Mouse (Mus musculus): Measurements from ENCODE around the gene Rab30.
A peak's percentile ranks its signal among the peaks of the same experiment; 100 is the strongest.
"Not testable (repeated sequence)": the region's sequence is repeated elsewhere in the genome, so short reads cannot be mapped to it uniquely, and the experiment has no call there.

Gene Rab30

DNA sequence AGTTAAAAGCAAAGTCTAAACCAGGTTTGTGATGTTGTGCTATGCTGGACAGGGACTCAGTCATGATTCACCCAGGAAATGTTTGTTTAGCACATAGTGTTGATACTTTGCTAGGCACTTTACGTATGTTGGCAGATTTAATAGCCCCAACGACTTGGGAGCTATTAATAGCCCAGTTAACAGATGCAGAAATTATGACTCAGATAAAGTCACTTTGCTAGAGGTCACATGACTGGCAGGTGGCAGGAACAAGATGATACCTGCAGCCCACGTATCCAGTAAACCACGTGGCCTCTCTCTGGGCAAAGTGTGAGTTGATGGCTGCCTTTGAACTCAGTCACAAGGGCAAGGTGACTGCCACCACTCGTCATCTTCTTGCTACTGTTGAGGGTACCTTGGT, 16.7 kb downstream of the Rab30 start:
- DNase-seq = no peak

DNA sequence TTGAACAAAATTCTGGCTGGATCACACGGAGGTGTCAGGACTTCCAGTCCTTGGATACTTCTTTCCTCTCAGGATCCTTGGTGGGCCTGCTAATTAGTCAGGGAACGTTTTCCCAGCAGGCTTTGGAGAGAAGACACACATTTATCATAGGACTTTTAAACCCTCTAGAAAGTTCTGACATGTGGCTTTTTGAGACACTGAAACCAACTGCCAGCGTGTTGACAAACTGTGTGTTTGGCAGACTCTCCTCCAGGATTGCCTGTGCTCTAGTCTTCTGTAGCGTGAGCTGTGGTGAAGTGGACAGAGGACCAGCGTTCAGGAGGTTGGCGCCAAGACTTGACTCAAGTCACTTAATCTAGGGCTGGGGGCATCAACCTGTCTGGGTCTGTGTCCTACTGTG, 19.2 kb downstream of the Rab30 start:
- DNase-seq = no peak

- DNase-seq = no peak
Observed at GRCm38 (mm10) chr7:92761161-92761560, 19.8 kb downstream of the Rab30 start.

DNA sequence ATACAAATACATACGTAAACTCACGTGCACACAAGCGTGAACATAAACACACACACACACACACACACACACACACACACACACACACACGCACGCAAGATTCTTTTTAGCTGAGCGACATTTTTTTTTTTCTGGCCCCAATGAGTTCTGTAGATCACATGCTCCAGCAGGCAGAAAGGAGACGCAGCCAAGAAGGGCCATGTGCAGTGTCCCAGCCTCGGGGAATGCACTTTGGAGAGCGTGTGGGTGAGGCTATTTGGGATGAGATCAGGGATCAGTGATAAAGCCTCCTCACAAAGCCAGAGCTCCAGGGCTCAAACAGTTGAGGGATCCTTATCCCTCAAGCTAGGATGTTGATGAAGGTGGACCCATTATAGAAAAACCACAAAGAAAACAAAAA, 24.0 kb downstream of the Rab30 start:
- DNase-seq = no peak

DNA sequence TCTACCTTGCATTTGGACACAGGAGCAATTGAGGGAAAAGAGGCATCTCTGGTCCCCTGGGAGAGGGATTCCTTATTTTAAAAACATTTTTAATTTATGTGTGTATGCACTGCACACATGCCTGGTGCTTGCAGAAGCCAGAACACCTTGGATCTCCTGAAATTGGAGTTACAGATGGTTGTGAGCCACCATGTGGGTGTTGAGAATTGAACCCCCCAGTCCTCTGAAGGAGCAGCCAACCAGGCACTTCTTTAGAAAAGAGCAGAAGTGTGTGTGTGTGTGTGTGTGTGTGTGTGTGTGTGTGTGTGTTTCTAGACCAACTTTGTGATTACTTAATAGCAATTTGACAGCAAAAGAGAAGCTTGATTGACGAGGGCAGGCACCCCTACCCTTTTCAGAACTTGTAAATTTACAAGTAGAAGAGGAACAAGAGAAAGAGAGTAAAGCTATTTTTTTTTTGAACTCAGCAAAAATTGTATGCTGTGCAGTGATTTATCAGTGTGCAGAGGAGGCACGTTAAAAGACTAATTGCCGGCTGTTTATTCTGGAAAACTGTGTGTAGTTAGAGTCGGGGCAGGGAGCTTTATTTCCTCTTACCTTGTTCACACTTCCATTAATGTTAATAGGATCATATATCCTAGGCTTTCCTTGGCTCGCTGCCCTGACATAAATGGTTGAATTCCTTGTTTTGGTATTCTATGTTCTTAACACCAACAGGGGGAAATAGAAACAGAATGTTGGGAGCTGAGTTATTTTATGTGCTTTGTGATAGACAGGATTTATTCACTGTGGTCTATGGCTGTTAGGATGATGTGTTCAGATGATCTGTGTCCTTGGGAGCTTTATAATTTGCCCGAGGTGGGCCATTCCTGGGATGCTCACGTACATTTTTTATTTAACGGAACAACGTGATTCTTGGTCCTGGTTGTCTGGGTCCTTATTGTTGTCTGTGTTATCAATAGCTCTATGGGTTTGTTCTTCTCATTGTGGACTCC, 25.0 kb downstream of the Rab30 start:
- no peak for DNase-seq

- DNase-seq = not testable (repeated sequence)
Observed at GRCm38 (mm10) chr7:92768116-92768515, 26.7 kb downstream of the Rab30 start.

- DNase-seq = no peak
Observed at GRCm38 (mm10) chr7:92768859-92769258, 27.5 kb downstream of the Rab30 start.

DNA sequence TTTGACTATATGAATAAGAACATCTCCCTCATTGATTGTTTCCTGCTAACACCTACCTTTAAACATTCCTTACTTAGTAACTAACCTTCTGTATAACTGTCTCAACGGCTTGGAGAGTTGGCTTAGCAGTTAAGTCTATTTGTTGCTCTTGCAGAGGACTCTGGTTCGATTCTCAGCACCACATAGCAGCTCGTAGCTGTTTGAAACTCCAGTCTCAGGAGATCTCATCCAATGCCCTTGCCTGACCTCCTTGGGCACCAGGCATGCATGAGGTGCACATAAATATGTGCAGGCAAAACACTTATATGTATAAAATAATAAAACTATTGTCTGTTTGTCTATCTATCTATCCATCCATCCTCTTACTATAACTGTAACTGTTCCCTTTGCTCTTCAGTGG, 31.6 kb downstream of the Rab30 start:
- DNase-seq = no peak

- no peak for DNase-seq
Observed at GRCm38 (mm10) chr7:92773596-92773995, 32.2 kb downstream of the Rab30 start.

DNA sequence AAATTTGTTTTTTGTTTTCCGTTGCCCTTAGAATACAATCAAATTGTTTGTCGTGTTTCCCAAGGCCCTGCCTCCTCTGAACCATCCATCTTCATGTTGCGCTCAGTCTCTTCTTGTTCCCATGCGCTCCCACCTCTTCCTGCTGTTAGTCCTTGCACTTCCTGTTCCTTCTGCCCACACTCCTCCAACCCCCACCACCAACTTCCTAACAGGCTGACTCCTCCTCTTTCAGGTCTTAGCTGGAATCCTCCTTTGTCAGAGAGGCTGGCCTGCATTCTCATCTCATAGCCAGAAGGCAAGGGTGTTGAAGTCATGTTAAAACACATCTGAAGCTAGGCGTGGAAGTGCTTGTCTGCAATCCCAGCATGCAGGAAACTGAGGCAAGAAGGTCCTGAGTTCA, 33.3 kb downstream of the Rab30 start:
- no peak for DNase-seq

DNA sequence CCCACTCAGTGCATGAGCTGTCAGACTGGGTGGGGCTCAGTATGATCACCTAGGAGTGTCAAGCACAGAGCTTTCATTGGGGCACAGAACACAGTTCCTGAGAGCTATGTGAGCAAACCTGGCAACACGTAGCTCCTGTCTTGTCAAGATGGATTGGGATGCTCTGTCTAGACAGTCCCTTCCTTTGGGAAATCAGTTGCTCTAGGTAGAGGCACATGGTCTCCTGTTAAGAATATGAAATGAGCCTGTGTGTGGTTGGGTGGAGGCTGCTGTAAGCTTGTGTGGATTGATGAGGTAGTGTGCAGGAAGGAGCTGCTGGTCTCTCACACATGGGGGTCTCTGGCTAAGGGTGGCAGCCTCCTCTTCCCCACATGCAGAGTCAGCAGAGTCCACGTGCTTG, 34.3 kb downstream of the Rab30 start:
- DNase-seq = no peak

DNA sequence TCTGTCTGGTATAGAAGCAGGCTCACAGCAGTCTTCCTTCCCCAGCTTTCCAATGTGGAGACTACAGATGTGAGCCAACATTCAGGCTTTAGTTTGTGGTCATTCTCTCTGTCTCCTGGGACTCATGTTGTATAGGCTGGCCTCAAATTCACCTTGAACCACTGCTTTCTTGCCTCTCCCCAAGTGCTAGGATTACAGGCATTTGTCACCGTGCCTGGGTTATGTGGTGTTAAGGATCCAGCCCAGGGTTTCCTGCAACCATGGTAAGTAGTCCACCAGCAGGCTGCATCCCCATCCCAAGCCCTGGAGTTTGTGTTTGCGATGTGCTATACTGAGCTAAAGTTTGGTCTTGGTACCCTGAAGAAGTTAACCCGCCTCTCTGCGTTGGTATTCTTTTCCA, 35.2 kb downstream of the Rab30 start:
- DNase-seq = no peak

GRCm38 (mm10) chr7:92777108-92777973, 35.9 kb downstream of the Rab30 start:
- DNase-seq = peak; percentile 23

- DNase-seq = no peak
Observed at GRCm38 (mm10) chr7:92779058-92779457, 37.7 kb downstream of the Rab30 start.

GRCm38 (mm10) chr7:92781361-92781760, 40.0 kb downstream of the Rab30 start:
- no peak for DNase-seq

DNA sequence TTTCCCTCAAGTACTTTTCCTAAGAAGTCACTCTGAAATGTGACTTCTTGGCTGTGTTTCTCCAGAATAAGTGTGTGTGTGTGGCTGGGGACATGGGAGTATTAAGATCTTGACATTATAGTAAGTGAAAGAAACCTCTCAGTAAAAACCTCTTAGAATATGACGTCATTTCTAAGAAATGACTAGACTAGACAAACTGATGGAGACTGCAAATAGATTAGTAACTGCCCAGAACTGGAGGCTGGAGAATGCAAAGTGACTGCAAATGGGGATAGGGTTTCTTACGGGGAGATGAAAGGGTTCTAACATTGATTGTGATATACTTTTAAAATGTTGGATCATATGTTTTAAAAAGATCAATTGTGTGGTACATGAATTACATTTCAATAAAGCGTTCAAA, 40.5 kb downstream of the Rab30 start:
- no peak for DNase-seq

GRCm38 (mm10) chr7:92782511-92782910, 41.1 kb downstream of the Rab30 start:
- DNase-seq = no peak

DNA sequence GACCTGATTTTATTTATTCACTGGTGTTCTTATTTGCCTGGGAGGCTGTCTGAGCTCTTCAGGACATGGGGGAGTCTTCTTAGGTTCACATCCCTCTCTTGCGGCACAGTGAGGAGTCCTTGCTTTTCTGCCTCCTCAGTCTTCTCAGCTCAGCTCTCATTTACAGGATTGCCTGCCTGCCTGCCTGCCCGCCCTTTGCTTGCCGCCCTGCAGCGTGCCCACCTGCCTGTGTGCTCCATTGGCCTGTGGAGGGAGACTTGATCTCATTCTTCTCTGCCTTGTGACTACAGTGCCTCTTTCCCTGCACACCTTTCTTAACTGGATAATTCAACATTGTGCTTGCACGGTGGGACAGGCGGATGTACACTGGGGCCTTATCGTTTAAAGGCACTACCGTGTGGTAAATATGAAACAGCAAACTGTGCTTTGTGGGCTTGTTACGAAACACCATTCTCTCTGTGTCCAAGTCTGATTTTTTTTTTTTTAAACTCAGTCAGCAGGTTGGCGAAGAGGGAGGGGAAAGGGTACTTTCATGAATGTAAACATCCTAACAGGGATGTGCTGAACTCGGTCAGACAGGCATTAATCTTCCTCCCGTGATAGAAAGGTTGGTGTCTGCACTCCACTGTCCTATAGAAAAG, 41.9 kb downstream of the Rab30 start:
- no peak for DNase-seq

DNA sequence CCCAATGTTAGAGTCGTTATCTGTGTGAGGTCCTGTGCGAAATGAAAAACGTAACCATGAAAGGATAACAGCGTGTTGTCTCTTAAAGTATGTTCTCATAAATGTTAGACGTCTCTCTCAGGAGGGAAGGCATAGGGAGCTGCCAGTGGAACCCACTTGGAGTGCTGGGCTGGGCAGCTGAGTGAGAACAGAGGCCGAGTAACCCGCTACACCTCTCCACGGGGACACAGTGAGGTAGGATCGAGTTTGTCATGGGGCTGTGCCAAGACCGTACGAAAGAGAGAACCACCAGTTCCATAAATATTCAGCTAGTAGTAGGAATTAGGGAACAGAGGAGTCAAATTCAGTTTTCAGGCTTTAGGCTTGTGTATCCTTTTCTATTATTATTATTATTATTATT, 42.5 kb downstream of the Rab30 start:
- DNase-seq = no peak

- DNase-seq = no peak
Observed at GRCm38 (mm10) chr7:92795749-92796148, 54.3 kb downstream of the Rab30 start.

DNA sequence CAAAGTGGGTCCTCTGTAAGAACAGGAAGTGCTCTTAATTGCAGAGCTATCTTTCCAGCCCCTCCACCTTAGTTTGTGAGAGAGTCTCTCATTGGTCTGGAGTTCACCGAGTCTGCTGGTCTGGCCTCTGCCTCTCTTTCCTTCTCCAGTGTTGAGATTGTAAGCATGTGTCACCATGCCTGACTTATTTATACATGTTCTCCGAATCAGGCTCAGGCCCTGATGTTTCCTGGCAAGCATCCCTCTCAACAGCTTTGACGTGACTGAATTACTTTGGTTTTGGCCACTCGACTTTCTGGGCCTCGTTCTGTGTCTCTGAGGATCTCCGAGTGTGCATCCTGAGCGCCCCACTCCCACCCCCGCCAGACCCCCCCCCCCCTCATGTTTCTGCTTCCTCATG, 55.4 kb downstream of the Rab30 start:
- DNase-seq = no peak

DNA sequence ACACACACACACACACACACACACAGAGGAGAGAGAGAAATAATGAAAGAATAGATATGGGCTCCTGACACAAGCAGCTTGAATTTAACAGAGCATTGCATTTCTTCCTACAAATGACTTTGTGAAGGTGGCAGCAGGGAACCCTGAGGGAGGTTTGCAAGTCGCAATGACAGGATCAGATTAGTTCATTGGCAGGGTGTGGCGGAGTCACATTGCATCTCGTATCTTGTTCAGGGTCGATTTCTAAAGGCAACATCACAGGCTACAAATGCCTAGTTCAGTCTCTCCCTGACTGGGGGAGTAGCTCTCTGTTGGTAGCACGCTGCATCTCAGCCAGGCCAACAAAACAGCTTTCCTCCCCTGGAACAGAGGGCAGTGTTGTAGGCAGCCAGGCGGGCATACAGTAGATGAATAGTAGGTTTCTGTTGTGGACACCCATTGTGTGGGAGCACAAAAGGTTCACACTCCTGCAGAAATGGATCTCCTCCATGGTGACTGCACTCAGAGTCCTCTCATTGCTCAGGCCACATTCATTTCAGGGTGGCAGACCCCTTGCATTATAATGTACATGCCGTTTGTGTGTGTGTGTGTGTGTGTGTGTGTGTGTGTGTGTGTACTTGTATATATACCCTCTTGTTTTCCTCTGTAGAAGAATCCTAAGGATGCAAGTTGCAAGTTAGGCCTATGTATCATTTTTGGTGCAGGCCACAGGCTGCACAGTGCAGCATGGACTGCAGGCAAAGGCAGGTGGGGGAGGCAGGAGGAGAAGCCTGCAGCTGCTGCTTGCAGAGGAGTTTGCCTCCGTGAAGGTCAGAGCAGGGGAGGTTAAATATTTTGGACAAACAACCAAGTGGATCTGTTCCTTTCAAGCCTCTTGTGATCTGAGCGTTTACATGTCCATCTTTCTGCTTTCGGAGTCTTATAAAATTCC, 58.5 kb downstream of the Rab30 start:
- DNase-seq = no peak

Measured in lung, postnatal 14 days (tissue).